Mouse (Mus musculus) ES-E14 (cell line): ENCODE data around the gene Cdh8. TPM values are rescaled to one million over a fixed set of nuclear protein-coding genes. Genes with fewer than 3 reads are reported as not detected.

Source experiments
- DNase-seq: peaks from one replicate; pipeline ENCODE4 v3.0.0-alpha.2; 2013; ENCODE audit warnings: low read depth, low spot score
- H3K27ac ChIP-seq: 2 replicates; pipeline ENCODE4 v1.5.1; 2012; ENCODE audit warnings: low read depth, mild to moderate bottlenecking, low read length, moderate library complexity, mixed read lengths; ENCODE audit not compliant: poor library complexity, insufficient read depth, severe bottlenecking
- H3K36me3 ChIP-seq: 2 replicates; pipeline ENCODE4 v1.6.1; 2012; ENCODE audit warnings: mild to moderate bottlenecking, low read length, moderate library complexity, mixed read lengths; ENCODE audit not compliant: control insufficient read depth, poor library complexity, insufficient read depth, severe bottlenecking
- H3K4me1 ChIP-seq, 2 experiments: fragments of 150-350 bp in 1 of 2; sonication (generic) in 1 of 2; 2 replicates each; pipeline ENCODE4 v1.6.1; 2012; ENCODE audit warnings: low read length in 2 of 2, mild to moderate bottlenecking in 1 of 2, mixed read lengths in 1 of 2; ENCODE audit not compliant: control insufficient read depth in 2 of 2, insufficient read depth in 2 of 2, poor library complexity in 1 of 2
- H3K4me3 ChIP-seq, 2 experiments: fragments of 150-350 bp in 1 of 2; sonication (generic) in 1 of 2; 2 replicates each; pipeline ENCODE4 v1.5.1; 2012; ENCODE audit warnings: low read length in 2 of 2, low read depth in 1 of 2, mild to moderate bottlenecking in 1 of 2, mixed read lengths in 1 of 2; ENCODE audit not compliant: insufficient read depth in 1 of 2, poor library complexity in 1 of 2, severe bottlenecking in 1 of 2
- H3K9ac ChIP-seq: 2 replicates; pipeline ENCODE4 v1.6.1; 2012; ENCODE audit warnings: low read depth, mild to moderate bottlenecking, low read length, mixed read lengths; ENCODE audit not compliant: poor library complexity, insufficient read depth, severe bottlenecking
- H3K9me3 ChIP-seq: fragments of 150-350 bp; sonication (generic); 2 replicates; pipeline ENCODE4 v1.6.1; 2012; ENCODE audit warnings: low read depth, mild to moderate bottlenecking, low read length; ENCODE audit not compliant: control insufficient read depth, insufficient read depth
- CHD2 ChIP-seq: IDR thresholded peaks from 2 replicates; pipeline ENCODE4 v1.6.1; 2014; ENCODE audit warnings: mild to moderate bottlenecking, low read depth, low read length, inconsistent platforms
- HCFC1 ChIP-seq: IDR thresholded peaks from 2 replicates; pipeline ENCODE4 v1.6.1; 2012; ENCODE audit warnings: low read length, inconsistent platforms, borderline replicate concordance; ENCODE audit not compliant: insufficient read depth
- MAFK ChIP-seq: IDR thresholded peaks from 2 replicates; pipeline ENCODE4 v1.6.1; 2014; ENCODE audit warnings: mild to moderate bottlenecking, low read depth, low read length, inconsistent platforms; ENCODE audit not compliant: insufficient read depth
- ZC3H11A ChIP-seq: IDR thresholded peaks from 2 replicates; pipeline ENCODE4 v1.6.1; 2012; ENCODE audit warnings: low read depth, mild to moderate bottlenecking, inconsistent platforms, low read length, borderline replicate concordance
- ZNF384 ChIP-seq: IDR thresholded peaks from 2 replicates; pipeline ENCODE4 v1.6.1; 2012; ENCODE audit warnings: low read depth, low read length, inconsistent platforms
- in situ Hi-C, 2 experiments: fragments of 600-800 bp; cut with MboI; formaldehyde crosslinking; loops; one replicate each; pipeline ENCODE4 v1.15.1; 2025; ENCODE audit warnings: low sequenced_read_pairs in 2 of 2, inconsistent platforms in 1 of 2; ENCODE audit not compliant: unreplicated experiment in 2 of 2
- total RNA-seq: library from RNA; depleted of rRNA; stranded (reverse); fragments of 300-350 nt; gene quantifications from 2 replicates; pipeline ENCODE4 v1.2.3, GENCODE M21; 2012

Cdh8 gene
- total RNA-seq, 1 experiment: 0.13 TPM

- no peaks in the 10 kb centered on the region for H3K36me3 ChIP-seq
- no peak overlapping the region for H3K4me3 ChIP-seq
- TF ChIP-seq ZC3H11A: no peak
- no peak for TF ChIP-seq MAFK
- TF ChIP-seq ZNF384: no peak
- no peak for TF ChIP-seq CHD2
- TF ChIP-seq HCFC1: no peak
- in situ Hi-C loops: no loop called here
- no peak overlapping the region for H3K27ac ChIP-seq
- DNase-seq: no peak
- H3K9me3 ChIP-seq: no peaks in the 10 kb centered on the region
- H3K9ac ChIP-seq: no peak overlapping the region
- no peaks in the 10 kb centered on the region for H3K4me1 ChIP-seq
Measured at GRCm38 (mm10) chr8:99314561-99314960, 101.7 kb downstream of the Cdh8 start.

- TF ChIP-seq ZNF384: no peak
- no peak for TF ChIP-seq CHD2
- TF ChIP-seq ZC3H11A: no peak
- no peak for TF ChIP-seq MAFK
- no peak for TF ChIP-seq HCFC1
- in situ Hi-C loops: no loop called here
- Histone ChIP-seq H3K27ac (no peak overlapping the region), H3K9me3 (no peaks in the 10 kb centered on the region), H3K36me3 (no peaks in the 10 kb centered on the region), H3K9ac (no peak overlapping the region), H3K4me1 (no peaks in the 10 kb centered on the region), H3K4me3 (no peak overlapping the region)
- DNase-seq: no peak
Measured at GRCm38 (mm10) chr8:99304184-99304583, 112.1 kb downstream of the Cdh8 start.

DNA sequence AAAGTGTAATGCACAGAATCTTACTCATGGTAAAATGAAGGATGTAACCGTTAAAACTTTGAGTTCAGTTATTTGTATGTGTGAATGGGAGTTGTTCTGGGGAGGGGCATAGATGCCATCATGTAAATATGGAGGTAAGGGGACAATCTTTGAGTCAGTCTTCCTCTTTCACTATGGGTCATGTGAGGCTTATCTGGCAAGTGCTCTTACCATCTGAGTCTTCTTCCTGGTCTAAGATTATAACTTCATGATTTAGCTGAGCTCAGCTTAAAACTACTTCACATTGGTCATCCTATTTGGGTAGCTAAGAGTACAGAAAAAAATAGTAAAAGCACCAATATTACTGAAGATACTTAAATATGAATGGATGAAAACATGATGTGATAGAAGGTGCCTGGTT is 126.1 kb downstream of the Cdh8 start:
- Histone ChIP-seq H3K4me3 (no peak overlapping the region), H3K4me1 (no peaks in the 10 kb centered on the region), H3K36me3 (no peaks in the 10 kb centered on the region), H3K9me3 (no peaks in the 10 kb centered on the region), H3K27ac (no peak overlapping the region), H3K9ac (no peak overlapping the region)
- in situ Hi-C loops: no loop called here
- TF ChIP-seq ZNF384 (no peak), MAFK (no peak), ZC3H11A (no peak), HCFC1 (no peak), CHD2 (no peak)
- no peak for DNase-seq

DNA sequence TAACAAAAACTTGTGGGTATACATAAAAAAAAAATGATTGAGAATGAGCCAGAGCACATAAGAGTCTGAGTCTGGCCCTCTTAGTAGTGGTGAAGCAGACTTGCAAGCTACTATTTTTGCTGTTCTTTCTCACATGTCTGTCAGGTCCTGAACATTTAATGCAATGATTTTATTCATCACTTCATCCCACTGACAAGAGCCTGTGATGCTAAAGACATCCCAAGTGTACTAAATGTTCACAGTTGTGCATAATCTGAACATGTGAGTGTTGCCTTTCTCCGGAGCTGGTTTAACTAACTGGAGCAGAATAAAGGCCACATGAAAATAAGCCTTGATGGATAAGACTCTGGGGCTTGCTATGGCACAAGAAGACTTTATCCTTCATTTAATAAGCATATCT is 131.2 kb downstream of the Cdh8 start:
- Histone ChIP-seq H3K4me1 (peaks cover 0 to 2% of the 10 kb centered on the region in 2 experiments; a peak in 1 of 4 replicates), H3K4me3 (no peak overlapping the region), H3K9ac (no peak overlapping the region), H3K27ac (no peak overlapping the region), H3K36me3 (no peaks in the 10 kb centered on the region), H3K9me3 (no peaks in the 10 kb centered on the region)
- TF ChIP-seq ZNF384 (no peak), ZC3H11A (no peak), MAFK (no peak), CHD2 (no peak), HCFC1 (no peak)
- no peak for DNase-seq
- in situ Hi-C loops: no loop called here

DNA sequence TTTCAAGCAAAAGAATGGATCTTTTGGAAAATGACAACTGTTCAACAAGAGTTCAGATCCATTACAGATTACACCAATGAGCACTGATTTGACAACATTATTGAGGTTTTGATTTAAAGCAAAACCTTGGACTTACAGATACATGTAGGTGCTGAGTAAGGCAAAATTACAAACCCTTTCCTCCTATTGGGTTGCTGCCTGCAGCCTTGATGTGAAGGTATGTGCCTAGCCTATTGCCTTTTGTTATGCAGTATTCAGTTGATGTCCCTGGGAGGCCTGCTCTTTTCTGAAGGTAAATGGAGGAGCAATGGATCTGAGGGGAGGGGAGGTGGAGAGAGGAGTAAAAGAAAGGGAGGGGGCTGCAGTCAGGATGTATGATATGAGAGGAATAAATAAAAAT is 135.9 kb downstream of the Cdh8 start:
- peak; percentile 88 for TF ChIP-seq MAFK
- no peak for TF ChIP-seq HCFC1
- TF ChIP-seq ZNF384: no peak

More for the DNA sequence above, 135.9 kb downstream of the Cdh8 start:
- peak; percentile 27 for DNase-seq
- H3K27ac ChIP-seq: no peak overlapping the region
- H3K4me3 ChIP-seq: no peak overlapping the region
- in situ Hi-C loops: no loop called here
- no peak overlapping the region for H3K9ac ChIP-seq
- H3K4me1 ChIP-seq: peaks cover 0 to 2% of the 10 kb centered on the region in 2 experiments; a peak in 1 of 4 replicates
- H3K36me3 ChIP-seq: no peaks in the 10 kb centered on the region
- no peaks in the 10 kb centered on the region for H3K9me3 ChIP-seq
